Mouse (Mus musculus) kidney, postnatal 25 days (tissue): ENCODE data around the gene Fstl4.

Experiments used
- DNase-seq, 2 experiments: peaks; one replicate each; pipeline ENCODE4 v3.0.0; 2021; ENCODE audit warnings: mixed read lengths in 2 of 2

The Fstl4 gene

GRCm38 (mm10) chr11:52915648-52916047, 151.2 kb downstream of the Fstl4 start:
- DNase-seq = no peak

GRCm38 (mm10) chr11:52919231-52919960, 155.0 kb downstream of the Fstl4 start:
- peak in 1 of 2 experiments; percentile 2 for DNase-seq

GRCm38 (mm10) chr11:52924196-52924595, 159.8 kb downstream of the Fstl4 start:
- DNase-seq = no peak

GRCm38 (mm10) chr11:52928321-52928720, 163.9 kb downstream of the Fstl4 start:
- DNase-seq = no peak

GRCm38 (mm10) chr11:52939336-52940070, 175.1 kb downstream of the Fstl4 start:
- no peak for DNase-seq

GRCm38 (mm10) chr11:52942967-52943366, 178.5 kb downstream of the Fstl4 start:
- DNase-seq = no peak

- no peak for DNase-seq
Measured at GRCm38 (mm10) chr11:52954995-52955394, 190.6 kb downstream of the Fstl4 start.

- DNase-seq = peak in 1 of 2 experiments; percentile 10
Measured at GRCm38 (mm10) chr11:52968809-52969208, 204.4 kb downstream of the Fstl4 start.

GRCm38 (mm10) chr11:52970396-52970795, 206.0 kb downstream of the Fstl4 start:
- peak in 1 of 2 experiments; percentile 8 for DNase-seq

GRCm38 (mm10) chr11:52986986-52987385, 222.6 kb downstream of the Fstl4 start:
- DNase-seq = no peak

GRCm38 (mm10) chr11:52994688-52995087, 230.3 kb downstream of the Fstl4 start:
- no peak for DNase-seq

GRCm38 (mm10) chr11:52996434-52997093, 232.1 kb downstream of the Fstl4 start:
- no peak for DNase-seq

GRCm38 (mm10) chr11:52997421-52997820, 233.0 kb downstream of the Fstl4 start:
- DNase-seq = no peak

- DNase-seq = no peak
Measured at GRCm38 (mm10) chr11:53000226-53000625, 235.8 kb downstream of the Fstl4 start.

- no peak for DNase-seq
Measured at GRCm38 (mm10) chr11:53003361-53003760, 238.9 kb downstream of the Fstl4 start.

- DNase-seq = no peak
Measured at GRCm38 (mm10) chr11:53003811-53004210, 239.4 kb downstream of the Fstl4 start.

GRCm38 (mm10) chr11:53009597-53009996, 245.2 kb downstream of the Fstl4 start:
- no peak for DNase-seq

- DNase-seq = no peak
Measured at GRCm38 (mm10) chr11:53011996-53012505, 247.6 kb downstream of the Fstl4 start.

GRCm38 (mm10) chr11:53013906-53014305, 249.5 kb downstream of the Fstl4 start:
- DNase-seq = no peak

GRCm38 (mm10) chr11:53016358-53017021, 252.1 kb downstream of the Fstl4 start:
- no peak for DNase-seq

- no peak for DNase-seq
Measured at GRCm38 (mm10) chr11:53019509-53019908, 255.1 kb downstream of the Fstl4 start.

GRCm38 (mm10) chr11:53024403-53024802, 260.0 kb downstream of the Fstl4 start:
- DNase-seq = no peak

- DNase-seq = no peak
Measured at GRCm38 (mm10) chr11:53025686-53026085, 261.3 kb downstream of the Fstl4 start.
